Mouse (Mus musculus): ENCODE measurements around the gene Trp73. TPM values are rescaled to one million over a fixed set of nuclear protein-coding genes. Genes with fewer than 3 reads are reported as not detected.

The Trp73 gene
- polyA plus RNA-seq, 2 experiments: 2.2 to 2.6 TPM

- WGBS: 37% methylated on average over 17 of the region's 17 CpGs
- no peak overlapping the region for H3K27ac ChIP-seq (replicated peaks; ENCODE audit: low read depth, low read length)
- ATAC-seq (ENCODE audit: low FRiP score, low read depth) (no peak), DNase-seq (ENCODE audit: low spot score) (no peak)
- TF ChIP-seq POLR2A (IDR thresholded peaks at IDR 0.05; ENCODE audit: borderline replicate concordance, extremely low read depth, insufficient read depth, insufficient read length): no peak
- H3K4me2 ChIP-seq (replicated peaks; ENCODE audit: low read depth, low read length, severe bottlenecking): peak overlapping the region; percentile 59; the same call in 1 of the 2 replicates
- H3K4me1 ChIP-seq (ENCODE audit: control insufficient read depth, insufficient read depth, low read length): peaks cover 11% of the 10 kb centered on the region
- H3K4me3 ChIP-seq (replicated peaks; ENCODE audit: low read length): peak overlapping the region; percentile 34
- no peaks in the 10 kb centered on the region for H3K9me3 ChIP-seq (ENCODE audit: control insufficient read depth, low read length)
- H3K9ac ChIP-seq (ENCODE audit: low read depth, low read length, severe bottlenecking): 0 out of 2 replicates have a peak overlapping the region, but pooled peaks have one; percentile 48
- peaks cover 33% of the 10 kb centered on the region for H3K27me3 ChIP-seq (ENCODE audit: control insufficient read depth, insufficient read depth, low read length)
- peaks cover 27% of the 10 kb centered on the region for H3K36me3 ChIP-seq (ENCODE audit: control insufficient read depth, insufficient read depth, low read length)
Measured at GRCm38 (mm10) chr4:154024729-154025521, 115.1 kb downstream of the Trp73 start.

DNA sequence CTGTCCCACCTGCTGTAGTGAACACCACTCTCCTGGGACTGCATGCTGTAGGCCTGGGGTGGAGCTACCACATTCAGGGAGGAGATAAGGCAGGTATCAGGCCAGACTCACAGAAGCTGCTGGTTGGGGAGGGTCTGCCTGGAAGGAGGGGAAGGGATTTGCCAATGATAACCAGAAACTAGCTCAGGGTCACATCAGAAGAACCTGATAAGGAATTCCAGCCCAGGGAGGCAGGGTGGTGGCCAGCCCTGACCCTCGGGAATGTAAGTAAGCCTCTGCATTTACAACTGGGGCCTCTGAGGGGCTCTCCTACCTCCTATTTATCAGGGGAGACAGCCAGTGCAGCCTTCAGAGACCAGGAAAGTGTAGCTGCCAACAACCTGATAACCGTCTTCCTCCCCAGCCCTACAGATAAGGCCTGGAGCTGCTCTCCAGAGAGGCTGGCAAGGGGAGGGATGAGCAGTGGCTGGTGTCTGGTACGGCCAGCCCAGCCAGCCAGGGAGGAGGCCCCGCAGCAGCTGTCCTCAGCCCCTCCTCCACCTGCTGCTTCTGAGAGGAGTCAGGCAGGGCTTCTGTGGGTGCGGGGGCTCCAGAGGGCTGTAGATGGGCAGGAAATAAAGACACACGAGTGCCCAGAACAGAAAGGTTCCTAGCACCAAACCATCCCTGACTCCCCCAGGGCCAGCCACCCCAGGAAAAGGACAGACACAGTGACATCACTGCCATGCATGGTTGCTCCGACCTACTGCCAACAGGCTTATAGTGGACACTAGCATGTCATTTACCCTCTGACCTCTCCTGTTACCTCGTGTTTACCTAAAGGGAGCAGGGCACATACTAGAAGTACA lies 116.0 kb downstream of the Trp73 start:
- DNase-seq (ENCODE audit: low spot score) (no peak), ATAC-seq (ENCODE audit: low FRiP score, low read depth) (peak; percentile 18; the same call in 1 of the 2 replicates)
- WGBS: 21% methylated on average over 8 of the region's 8 CpGs
- Histone ChIP-seq H3K27me3 (ENCODE audit: control insufficient read depth, insufficient read depth, low read length) (peaks cover 33% of the 10 kb centered on the region), H3K27ac (replicated peaks; ENCODE audit: low read depth, low read length) (no peak overlapping the region), H3K9ac (ENCODE audit: low read depth, low read length, severe bottlenecking) (no peak overlapping the region), H3K4me2 (replicated peaks; ENCODE audit: low read depth, low read length, severe bottlenecking) (no peak overlapping the region), H3K4me1 (ENCODE audit: control insufficient read depth, insufficient read depth, low read length) (peaks cover 11% of the 10 kb centered on the region), H3K36me3 (ENCODE audit: control insufficient read depth, insufficient read depth, low read length) (peaks cover 36% of the 10 kb centered on the region), H3K4me3 (replicated peaks; ENCODE audit: low read length) (no peak overlapping the region), H3K9me3 (ENCODE audit: control insufficient read depth, low read length) (no peaks in the 10 kb centered on the region)
- TF ChIP-seq POLR2A (IDR thresholded peaks at IDR 0.05; ENCODE audit: borderline replicate concordance, extremely low read depth, insufficient read depth, insufficient read length): no peak

DNA sequence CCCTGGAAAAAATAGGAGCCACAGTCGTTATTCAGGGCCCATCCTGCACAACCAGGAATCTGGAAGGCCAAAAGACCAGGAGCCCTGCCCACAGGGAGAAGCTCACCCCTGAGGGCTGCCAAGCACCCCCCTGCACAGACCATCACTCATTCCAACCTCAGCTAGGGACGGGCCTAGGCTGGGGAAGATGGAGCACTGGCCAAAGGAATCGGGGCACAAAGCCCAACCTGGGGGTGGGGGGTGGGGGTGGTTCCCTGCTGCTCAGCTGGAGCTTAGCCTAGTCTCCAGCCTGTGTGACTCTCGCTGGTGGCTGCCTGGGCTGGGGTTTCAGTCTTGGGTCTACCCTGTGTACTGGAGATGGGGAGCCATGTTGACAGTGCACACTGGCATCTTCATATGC lies 117.2 kb downstream of the Trp73 start:
- no peak for TF ChIP-seq POLR2A (IDR thresholded peaks at IDR 0.05; ENCODE audit: borderline replicate concordance, extremely low read depth, insufficient read depth, insufficient read length)
- DNase-seq (ENCODE audit: low spot score): no peak
- Histone ChIP-seq H3K9ac (ENCODE audit: low read depth, low read length, severe bottlenecking) (no peak overlapping the region), H3K27me3 (ENCODE audit: control insufficient read depth, insufficient read depth, low read length) (peaks cover 33% of the 10 kb centered on the region), H3K4me3 (replicated peaks; ENCODE audit: low read length) (no peak overlapping the region), H3K27ac (replicated peaks; ENCODE audit: low read depth, low read length) (no peak overlapping the region), H3K4me2 (replicated peaks; ENCODE audit: low read depth, low read length, severe bottlenecking) (no peak overlapping the region), H3K9me3 (ENCODE audit: control insufficient read depth, low read length) (no peaks in the 10 kb centered on the region), H3K36me3 (ENCODE audit: control insufficient read depth, insufficient read depth, low read length) (peaks cover 48% of the 10 kb centered on the region), H3K4me1 (ENCODE audit: control insufficient read depth, insufficient read depth, low read length) (peaks cover 11% of the 10 kb centered on the region)
- WGBS: 34% methylated on average over 4 of the region's 4 CpGs
- ATAC-seq (ENCODE audit: low FRiP score, low read depth): no peak

- ATAC-seq (ENCODE audit: low FRiP score, low read depth) (no peak), DNase-seq (ENCODE audit: low spot score) (no peak)
- H3K4me3 ChIP-seq (replicated peaks; ENCODE audit: low read length): no peak overlapping the region
- H3K4me1 ChIP-seq (ENCODE audit: control insufficient read depth, insufficient read depth, low read length): peaks cover 11% of the 10 kb centered on the region
- H3K36me3 ChIP-seq (ENCODE audit: control insufficient read depth, insufficient read depth, low read length): peaks cover 50% of the 10 kb centered on the region
- no peak for TF ChIP-seq POLR2A (IDR thresholded peaks at IDR 0.05; ENCODE audit: borderline replicate concordance, extremely low read depth, insufficient read depth, insufficient read length)
- no peak overlapping the region for H3K27ac ChIP-seq (replicated peaks; ENCODE audit: low read depth, low read length)
- peaks cover 31% of the 10 kb centered on the region for H3K27me3 ChIP-seq (ENCODE audit: control insufficient read depth, insufficient read depth, low read length)
- H3K4me2 ChIP-seq (replicated peaks; ENCODE audit: low read depth, low read length, severe bottlenecking): no peak overlapping the region
- no peaks in the 10 kb centered on the region for H3K9me3 ChIP-seq (ENCODE audit: control insufficient read depth, low read length)
- H3K9ac ChIP-seq (ENCODE audit: low read depth, low read length, severe bottlenecking): no peak overlapping the region
- WGBS: 80% methylated on average over 4 of the region's 4 CpGs
Measured at GRCm38 (mm10) chr4:154022407-154022806, 117.6 kb downstream of the Trp73 start.

- DNase-seq (ENCODE audit: low spot score) (no peak), ATAC-seq (ENCODE audit: low FRiP score, low read depth) (no peak)
- TF ChIP-seq POLR2A (IDR thresholded peaks at IDR 0.05; ENCODE audit: borderline replicate concordance, extremely low read depth, insufficient read depth, insufficient read length): no peak
- Histone ChIP-seq H3K9me3 (ENCODE audit: control insufficient read depth, low read length) (no peaks in the 10 kb centered on the region), H3K27me3 (ENCODE audit: control insufficient read depth, insufficient read depth, low read length) (peaks cover 22% of the 10 kb centered on the region), H3K4me2 (replicated peaks; ENCODE audit: low read depth, low read length, severe bottlenecking) (no peak overlapping the region), H3K4me3 (replicated peaks; ENCODE audit: low read length) (no peak overlapping the region), H3K9ac (ENCODE audit: low read depth, low read length, severe bottlenecking) (no peak overlapping the region), H3K4me1 (ENCODE audit: control insufficient read depth, insufficient read depth, low read length) (peaks cover 10% of the 10 kb centered on the region), H3K27ac (replicated peaks; ENCODE audit: low read depth, low read length) (no peak overlapping the region), H3K36me3 (ENCODE audit: control insufficient read depth, insufficient read depth, low read length) (peaks cover 60% of the 10 kb centered on the region)
- WGBS: 83% methylated on average over 9 of the region's 9 CpGs
Measured at GRCm38 (mm10) chr4:154021432-154021831, 118.6 kb downstream of the Trp73 start.
